Mouse (Mus musculus) hindbrain, postnatal 0 days (tissue): ENCODE results near the gene Selenom. TPM values are rescaled to one million over a fixed set of nuclear protein-coding genes. Genes with fewer than 3 reads are reported as not detected.

ENCODE experiments used
- ATAC-seq: fragments of 200-750 bp; cut with Nextera tagmentation; 2 replicates; pipeline ENCODE4 v1.8.0; 2017; ENCODE audit warnings: mild to moderate bottlenecking, moderate TSS enrichment, moderate library complexity
- DNase-seq: peaks from one replicate; pipeline ENCODE4 v3.0.0-alpha.2; 2015; ENCODE audit warnings: low spot score
- H3K27ac ChIP-seq: fragments of 300-500 bp; sonication (generic); 2 replicates; pipeline ENCODE4 v1.5.1; 2014; ENCODE audit warnings: mild to moderate bottlenecking
- H3K27me3 ChIP-seq: fragments of 300-500 bp; sonication (generic); 2 replicates; pipeline ENCODE4 v1.6.1; 2014; ENCODE audit warnings: low read length, mixed read lengths; ENCODE audit not compliant: insufficient read depth
- H3K36me3 ChIP-seq: fragments of 300-500 bp; sonication (generic); 2 replicates; pipeline ENCODE4 v1.6.1; 2014; ENCODE audit warnings: low read length, mixed read lengths; ENCODE audit not compliant: insufficient read depth
- H3K4me1 ChIP-seq: fragments of 300-500 bp; sonication (generic); 2 replicates; pipeline ENCODE4 v1.6.1; 2014; ENCODE audit warnings: antibody characterized with exemption, low read length, mixed read lengths; ENCODE audit not compliant: insufficient read depth
- H3K4me2 ChIP-seq: fragments of 300-500 bp; sonication (generic); 2 replicates; pipeline ENCODE4 v1.6.1; 2014; ENCODE audit warnings: low read depth, mild to moderate bottlenecking, low read length, moderate library complexity, mixed read lengths
- H3K4me3 ChIP-seq: fragments of 300-500 bp; sonication (generic); 2 replicates; pipeline ENCODE4 v1.5.1; 2014; ENCODE audit warnings: low read length
- H3K9ac ChIP-seq: fragments of 300-500 bp; sonication (generic); replicated peaks from 2 replicates; pipeline ENCODE4 v1.6.1; 2014; ENCODE audit warnings: mild to moderate bottlenecking, low read length, moderate library complexity, mixed read lengths
- H3K9me3 ChIP-seq: fragments of 300-500 bp; sonication (generic); 2 replicates; pipeline ENCODE4 v1.6.1; 2016; ENCODE audit warnings: low read length, mixed read lengths
- CTCF ChIP-seq: IDR thresholded peaks from 2 replicates; pipeline ENCODE4 v1.5.1; 2016; ENCODE audit warnings: antibody characterized with exemption, control low read depth, low read depth
- WGBS: fragments of 180-500 bp; shearing (Covaris S2); extraction: QIAGEN DNeasy Blood & Tissue Kit; methylation state at CpG from one replicate; pipeline ENCODE4 v1.1.7; 2014; 5-methylcytosine and 5-hydroxymethylcytosine counted together
- polyA plus RNA-seq: library from polyadenylated mRNA; unstranded; fragments of >200 nt; fragmentation: Nextera tagmentation; extraction: Ambion mirVana; gene quantifications from 2 replicates; pipeline ENCODE4 v1.2.1, GENCODE M21; 2015
- total RNA-seq: library from RNA; depleted of rRNA; stranded (reverse); fragments of >200 nt; gene quantifications from 2 replicates; pipeline ENCODE4 v1.2.3, GENCODE M21; 2014

The Selenom gene
- total and polyA plus RNA-seq, 2 experiments from 2014 or later: 359 to 384 TPM

DNA sequence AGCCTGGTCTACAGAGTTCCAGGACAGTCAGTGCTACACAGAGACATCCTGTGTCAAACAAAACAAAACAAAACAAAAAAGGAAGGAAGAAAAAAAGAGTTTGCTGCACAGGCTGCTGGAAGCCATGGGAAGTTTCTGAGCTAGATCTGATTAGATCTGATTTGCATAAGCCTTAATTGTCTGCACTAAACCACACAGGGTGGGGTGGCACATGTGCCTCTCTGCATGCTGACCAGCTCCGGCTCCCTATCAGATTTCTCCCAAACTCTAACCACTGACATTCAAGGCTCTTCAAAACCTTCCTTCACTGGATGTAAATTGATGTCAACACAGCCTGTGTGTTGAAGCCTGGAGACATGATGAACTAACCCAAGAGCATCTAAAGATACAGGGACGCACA, 32.6 kb downstream of the Selenom start:
- Histone ChIP-seq H3K4me3 (no peak overlapping the region), H3K27me3 (no peaks in the 10 kb centered on the region), H3K9me3 (peaks cover 3% of the 10 kb centered on the region; the same call in 1 of the 2 replicates), H3K4me2 (no peak overlapping the region), H3K27ac (no peak overlapping the region), H3K9ac (no peak overlapping the region), H3K36me3 (no peaks in the 10 kb centered on the region), H3K4me1 (no peaks in the 10 kb centered on the region)
- WGBS: 75% methylated on average over 2 of the region's 2 CpGs
- no peak for DNase-seq
- TF ChIP-seq CTCF: no peak
- ATAC-seq: no peak

DNA sequence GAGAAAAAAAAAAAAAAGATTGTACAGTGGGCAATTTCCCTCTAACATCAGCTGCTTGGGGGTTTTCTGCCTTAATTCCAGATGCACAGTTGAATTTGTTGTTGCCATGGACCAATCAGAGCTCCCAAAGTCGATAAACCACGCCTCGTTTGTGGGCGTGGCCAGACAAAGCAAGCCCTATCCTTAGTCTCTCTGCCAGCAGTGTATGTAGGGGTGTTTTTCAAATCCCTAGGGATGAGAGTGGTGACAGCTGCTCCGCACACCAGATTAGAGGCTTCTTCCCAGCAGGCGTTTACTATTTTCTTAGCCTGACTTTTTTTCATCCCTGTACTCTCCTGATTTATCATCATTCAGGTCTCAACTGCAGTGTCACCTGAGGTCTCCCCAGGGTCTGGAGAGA, 33.5 kb downstream of the Selenom start:
- H3K9ac ChIP-seq: no peak overlapping the region
- ATAC-seq: no peak
- no peaks in the 10 kb centered on the region for H3K27me3 ChIP-seq
- DNase-seq: peak; percentile 65
- 40% methylated on average over 6 of the region's 6 CpGs for WGBS
- H3K4me1 ChIP-seq: no peaks in the 10 kb centered on the region
- no peak for TF ChIP-seq CTCF
- no peak overlapping the region for H3K27ac ChIP-seq
- no peak overlapping the region for H3K4me3 ChIP-seq
- peaks cover 3% of the 10 kb centered on the region; the same call in 1 of the 2 replicates for H3K9me3 ChIP-seq
- no peaks in the 10 kb centered on the region for H3K36me3 ChIP-seq
- H3K4me2 ChIP-seq: no peak overlapping the region

DNA sequence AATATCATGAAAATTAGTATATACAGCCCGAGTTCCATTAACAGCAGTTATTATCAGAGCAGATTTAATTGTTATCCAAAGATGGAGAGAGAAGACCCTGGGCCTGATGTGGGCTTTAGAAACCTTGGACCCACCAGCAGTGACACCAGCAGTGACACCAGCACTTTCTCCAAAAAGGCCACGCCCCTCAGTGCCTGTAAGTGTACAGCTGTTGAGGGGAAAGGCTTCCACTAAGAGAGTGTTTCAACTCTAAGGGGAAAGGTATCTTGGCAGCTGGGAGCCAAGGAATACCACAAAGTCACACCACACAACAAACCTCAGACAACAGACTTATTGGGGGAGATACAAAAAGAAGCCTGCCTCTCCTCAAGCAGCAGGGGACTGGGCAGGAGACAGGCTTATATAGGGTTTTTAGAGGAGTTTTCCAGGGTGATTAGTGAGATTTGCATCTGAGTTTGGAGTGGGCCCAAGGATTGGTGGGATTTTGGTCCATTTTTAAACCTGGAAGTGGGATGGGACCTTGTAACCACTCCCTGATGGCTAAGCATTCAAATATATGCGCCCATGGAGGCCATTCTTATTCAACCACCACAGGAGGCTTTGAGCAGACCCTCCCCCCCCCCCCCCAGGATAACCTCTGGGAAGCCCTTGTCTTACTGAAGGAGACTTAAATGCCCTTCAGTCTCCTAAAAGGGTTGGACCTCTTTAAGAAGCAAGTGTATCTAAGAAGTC, 34.2 kb downstream of the Selenom start:
- 64% methylated on average over 3 of the region's 3 CpGs for WGBS
- no peak overlapping the region for H3K4me3 ChIP-seq
- ATAC-seq (no peak), DNase-seq (no peak)
- no peak for TF ChIP-seq CTCF
- no peak overlapping the region for H3K27ac ChIP-seq
- H3K4me1 ChIP-seq: no peaks in the 10 kb centered on the region
- H3K9ac ChIP-seq: no peak overlapping the region
- H3K27me3 ChIP-seq: no peaks in the 10 kb centered on the region
- H3K36me3 ChIP-seq: no peaks in the 10 kb centered on the region
- H3K4me2 ChIP-seq: no peak overlapping the region
- peaks cover 3% of the 10 kb centered on the region; the same call in 1 of the 2 replicates for H3K9me3 ChIP-seq

DNA sequence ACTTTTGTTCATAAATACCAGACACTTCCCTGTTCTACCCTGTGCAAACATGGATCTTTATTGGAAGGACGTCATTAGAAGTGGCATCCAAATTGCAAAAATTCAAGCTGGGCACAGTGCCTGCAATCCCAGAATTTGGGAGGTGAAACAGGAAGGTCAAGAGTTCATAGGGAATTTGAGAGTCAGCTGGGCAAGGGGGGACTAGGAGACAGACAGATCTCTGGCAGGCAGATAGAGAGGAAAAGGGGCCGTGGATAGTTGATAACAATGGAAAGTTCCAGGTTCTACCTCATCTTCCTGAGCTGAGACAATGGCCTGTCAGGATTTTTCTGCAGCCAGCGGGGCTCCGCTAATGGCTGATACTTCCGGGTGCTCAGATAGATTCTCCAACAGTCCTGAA, 35.3 kb downstream of the Selenom start:
- no peak overlapping the region for H3K9ac ChIP-seq
- 79% methylated on average over 5 of the region's 5 CpGs for WGBS
- no peak overlapping the region for H3K27ac ChIP-seq
- no peak overlapping the region for H3K4me3 ChIP-seq
- DNase-seq (no peak), ATAC-seq (no peak)
- H3K27me3 ChIP-seq: no peaks in the 10 kb centered on the region
- H3K36me3 ChIP-seq: no peaks in the 10 kb centered on the region
- H3K4me1 ChIP-seq: no peaks in the 10 kb centered on the region
- H3K4me2 ChIP-seq: no peak overlapping the region
- no peaks in the 10 kb centered on the region for H3K9me3 ChIP-seq
- TF ChIP-seq CTCF: no peak

DNA sequence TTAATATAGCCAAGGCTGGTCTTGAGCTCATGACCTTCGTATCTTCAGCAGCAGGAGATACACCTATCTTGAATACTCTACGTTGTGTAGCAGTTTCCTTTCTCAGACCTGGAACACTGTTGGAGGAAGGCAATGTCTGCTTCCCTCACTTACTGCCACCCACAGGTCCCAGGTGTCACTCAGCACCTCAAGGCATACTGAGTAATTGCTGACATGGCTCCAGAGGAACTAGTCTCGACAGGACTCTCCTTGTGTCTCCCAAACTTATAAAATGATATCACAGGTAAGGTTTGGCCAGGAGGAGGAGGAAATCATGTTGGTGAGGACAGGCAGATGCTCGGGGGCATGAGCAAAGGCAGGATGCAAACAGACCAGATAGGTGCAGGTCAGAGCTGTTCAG, 40.5 kb downstream of the Selenom start:
- TF ChIP-seq CTCF: no peak
- no peaks in the 10 kb centered on the region for H3K27me3 ChIP-seq
- 87% methylated on average over 4 of the region's 4 CpGs for WGBS
- no peaks in the 10 kb centered on the region for H3K9me3 ChIP-seq
- H3K36me3 ChIP-seq: no peaks in the 10 kb centered on the region
- no peaks in the 10 kb centered on the region for H3K4me1 ChIP-seq
- ATAC-seq: no peak
- no peak overlapping the region for H3K4me2 ChIP-seq
- H3K27ac ChIP-seq: no peak overlapping the region
- no peak for DNase-seq
- no peak overlapping the region for H3K9ac ChIP-seq
- H3K4me3 ChIP-seq: no peak overlapping the region

DNA sequence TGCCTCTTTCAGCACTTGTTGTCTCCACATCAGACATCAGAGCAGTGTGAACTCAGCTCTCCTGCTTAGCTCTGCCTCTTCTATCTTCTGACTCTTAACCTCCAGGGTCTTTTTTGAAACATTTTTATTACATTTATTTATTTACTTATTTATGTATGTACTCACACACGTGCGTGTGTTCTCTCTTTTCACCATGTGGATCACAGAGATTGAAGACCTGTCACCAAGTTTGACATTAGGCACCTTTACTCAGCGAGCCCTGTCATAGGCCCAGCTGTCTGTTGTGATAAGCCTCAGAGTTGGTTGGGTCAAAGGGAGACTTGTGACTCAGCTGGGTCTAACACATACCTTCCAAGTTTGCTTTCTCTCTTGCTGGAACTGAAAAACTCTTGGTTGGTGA, 43.4 kb downstream of the Selenom start:
- H3K27ac ChIP-seq: no peak overlapping the region
- no peak overlapping the region for H3K4me2 ChIP-seq
- no peak overlapping the region for H3K9ac ChIP-seq
- WGBS: 75% methylated on average over 3 of the region's 3 CpGs
- H3K27me3 ChIP-seq: no peaks in the 10 kb centered on the region
- no peaks in the 10 kb centered on the region for H3K9me3 ChIP-seq
- DNase-seq (no peak), ATAC-seq (no peak)
- H3K4me3 ChIP-seq: no peak overlapping the region
- TF ChIP-seq CTCF: no peak
- no peaks in the 10 kb centered on the region for H3K36me3 ChIP-seq
- H3K4me1 ChIP-seq: no peaks in the 10 kb centered on the region

DNA sequence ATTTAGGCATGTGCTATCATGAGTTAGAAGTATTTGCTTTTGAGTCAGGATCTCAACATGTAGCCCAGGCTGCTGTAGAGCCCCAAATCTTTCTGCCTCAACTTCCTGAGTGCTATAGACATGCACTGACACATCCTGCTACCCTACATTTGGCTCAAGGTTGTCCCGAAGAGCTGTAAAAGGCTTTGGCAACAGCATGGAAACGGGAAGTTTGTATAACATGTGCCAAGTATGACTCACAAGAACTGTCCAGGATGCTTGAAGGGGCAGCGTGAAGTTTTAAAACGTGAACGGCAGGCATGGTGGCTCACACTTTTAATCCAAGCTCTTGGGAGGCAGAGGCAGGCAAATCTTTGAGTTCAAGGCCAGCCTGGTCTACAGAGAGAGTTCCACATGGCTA, 45.7 kb downstream of the Selenom start:
- Histone ChIP-seq H3K36me3 (no peaks in the 10 kb centered on the region), H3K9ac (no peak overlapping the region), H3K4me1 (no peaks in the 10 kb centered on the region), H3K27me3 (no peaks in the 10 kb centered on the region), H3K27ac (no peak overlapping the region), H3K4me2 (no peak overlapping the region), H3K9me3 (no peaks in the 10 kb centered on the region), H3K4me3 (no peak overlapping the region)
- TF ChIP-seq CTCF: no peak
- DNase-seq (no peak), ATAC-seq (no peak)
- WGBS: 56% methylated on average over 5 of the region's 5 CpGs
